Mouse (Mus musculus) MEL (cell line): ENCODE measurements around the gene Kcnk10. TPM values are rescaled to one million over a fixed set of nuclear protein-coding genes. Genes with fewer than 3 reads are reported as not detected.

Experiments
- DNase-seq: peaks from one replicate; pipeline ENCODE4 v3.0.0; 2011; ENCODE audit warnings: low read depth, low spot score
- H3K27ac ChIP-seq: 2 replicates; pipeline ENCODE4 v1.5.1; 2012; ENCODE audit warnings: low read depth, mild to moderate bottlenecking, control low read depth, low read length, moderate library complexity; ENCODE audit not compliant: control insufficient read depth
- H3K27me3 ChIP-seq, 2 experiments: fragments of 150-350 bp in 1 of 2; sonication (generic) in 1 of 2; 2 replicates each; pipeline ENCODE4 v1.6.1; 2012; ENCODE audit warnings: low read length in 2 of 2, mild to moderate bottlenecking in 2 of 2, improper control_type of control experiment in 1 of 2, moderate library complexity in 1 of 2; ENCODE audit not compliant: insufficient read depth in 2 of 2, control insufficient read depth in 1 of 2
- H3K36me3 ChIP-seq, 2 experiments: 2 replicates each; pipeline ENCODE4 v1.6.1; 2012 to 2014; ENCODE audit warnings: low read length in 2 of 2, improper control_type of control experiment in 1 of 2, inconsistent platforms in 1 of 2, mild to moderate bottlenecking in 1 of 2; ENCODE audit not compliant: insufficient read depth in 2 of 2, control insufficient read depth in 1 of 2
- H3K4me1 ChIP-seq, 2 experiments: fragments of 150-350 bp in 1 of 2; sonication (generic) in 1 of 2; 2 replicates each; pipeline ENCODE4 v1.6.1; 2012; ENCODE audit warnings: low read length in 2 of 2, improper control_type of control experiment in 1 of 2, mild to moderate bottlenecking in 1 of 2; ENCODE audit not compliant: insufficient read depth in 2 of 2, control insufficient read depth in 1 of 2
- H3K4me3 ChIP-seq, 2 experiments: fragments of 150-350 bp in 1 of 2; sonication (generic) in 1 of 2; 2 replicates each; pipeline ENCODE4 v1.5.1; 2012; ENCODE audit warnings: low read depth in 2 of 2, low read length in 2 of 2, mild to moderate bottlenecking in 2 of 2, moderate library complexity in 2 of 2, control low read depth in 1 of 2, improper control_type of control experiment in 1 of 2; ENCODE audit not compliant: control insufficient read depth in 1 of 2, insufficient read depth in 1 of 2
- H3K79me2 ChIP-seq: 2 replicates; pipeline ENCODE4 v1.6.1; 2012; ENCODE audit warnings: mild to moderate bottlenecking, low read length, moderate library complexity; ENCODE audit not compliant: control insufficient read depth, poor library complexity, insufficient read depth
- H3K9ac ChIP-seq: 2 replicates; pipeline ENCODE4 v1.6.1; 2012; ENCODE audit warnings: low read depth, mild to moderate bottlenecking, control low read depth, low read length, moderate library complexity; ENCODE audit not compliant: control insufficient read depth, poor library complexity, severe bottlenecking
- H3K9me3 ChIP-seq: fragments of 150-350 bp; sonication (generic); replicated peaks from 2 replicates; pipeline ENCODE4 v1.6.1; 2012; ENCODE audit warnings: mild to moderate bottlenecking, low read length, improper control_type of control experiment, moderate library complexity; ENCODE audit not compliant: insufficient read depth
- BHLHE40 ChIP-seq: IDR thresholded peaks from 2 replicates; pipeline ENCODE4 v1.6.1; 2012; ENCODE audit warnings: low read depth, mild to moderate bottlenecking, inconsistent platforms, low read length, improper control_type of control experiment, borderline replicate concordance
- CHD2 ChIP-seq: IDR thresholded peaks from 2 replicates; pipeline ENCODE4 v1.6.1; 2011; ENCODE audit warnings: low read length, improper control_type of control experiment
- E2F4 ChIP-seq: IDR thresholded peaks from 2 replicates; pipeline ENCODE4 v1.6.1; 2011; ENCODE audit warnings: low read depth, low read length, improper control_type of control experiment, borderline replicate concordance
- ELF1 ChIP-seq: IDR thresholded peaks from 2 replicates; pipeline ENCODE4 v1.6.1; 2014; ENCODE audit warnings: low read depth, mild to moderate bottlenecking, inconsistent platforms, low read length, improper control_type of control experiment, moderate library complexity
- ETS1 ChIP-seq: IDR thresholded peaks from 2 replicates; pipeline ENCODE4 v1.6.1; 2012; ENCODE audit warnings: low read depth, mild to moderate bottlenecking, inconsistent platforms, low read length, improper control_type of control experiment, moderate library complexity
- MAZ ChIP-seq: IDR thresholded peaks from 2 replicates; pipeline ENCODE4 v1.6.1; 2012; ENCODE audit warnings: low read depth, mild to moderate bottlenecking, inconsistent platforms, low read length, improper control_type of control experiment
- MEF2A ChIP-seq: IDR thresholded peaks from 2 replicates; pipeline ENCODE4 v1.6.1; 2014; ENCODE audit warnings: low read depth, mild to moderate bottlenecking, inconsistent platforms, low read length, improper control_type of control experiment; ENCODE audit not compliant: poor library complexity, insufficient replicate concordance, severe bottlenecking; ENCODE audit errors: extremely low read depth
- NELFE ChIP-seq: IDR thresholded peaks from 2 replicates; pipeline ENCODE4 v1.6.1; 2011; ENCODE audit warnings: low read depth, low read length, improper control_type of control experiment
- NRF1 ChIP-seq: IDR thresholded peaks from 2 replicates; pipeline ENCODE4 v1.6.1; 2014; ENCODE audit warnings: low read depth, mild to moderate bottlenecking, inconsistent platforms, low read length, improper control_type of control experiment, moderate library complexity; ENCODE audit not compliant: poor library complexity, insufficient read depth, severe bottlenecking
- POLR2A ChIP-seq, 2 experiments: IDR thresholded peaks; 2 replicates each; pipeline ENCODE4 v1.6.1; 2011 to 2012; ENCODE audit warnings: low read length in 2 of 2, mild to moderate bottlenecking in 2 of 2, control low read depth in 1 of 2, improper control_type of control experiment in 1 of 2, low read depth in 1 of 2, moderate library complexity in 1 of 2; ENCODE audit not compliant: control insufficient read depth in 1 of 2, insufficient read depth in 1 of 2, poor library complexity in 1 of 2
- POLR2AphosphoS5 ChIP-seq: IDR thresholded peaks from 2 replicates; pipeline ENCODE4 v1.6.1; 2012; ENCODE audit warnings: low read depth, borderline replicate concordance, mild to moderate bottlenecking, inconsistent platforms, low read length, moderate library complexity, mixed read lengths
- RCOR1 ChIP-seq: IDR thresholded peaks from 2 replicates; pipeline ENCODE4 v1.6.1; 2012; ENCODE audit warnings: low read depth, mild to moderate bottlenecking, inconsistent platforms, low read length, improper control_type of control experiment
- SIN3A ChIP-seq: IDR thresholded peaks from 2 replicates; pipeline ENCODE4 v1.6.1; 2012; ENCODE audit warnings: low read length, improper control_type of control experiment, inconsistent platforms
- TAL1 ChIP-seq: IDR thresholded peaks from 2 replicates; pipeline ENCODE4 v1.6.1; 2012; ENCODE audit warnings: mild to moderate bottlenecking, inconsistent platforms, low read length, moderate library complexity, mixed read lengths
- TBP ChIP-seq: IDR thresholded peaks from 2 replicates; pipeline ENCODE4 v1.8.0; 2011; ENCODE audit warnings: low read depth, low read length, improper control_type of control experiment
- TCF12 ChIP-seq: IDR thresholded peaks from 2 replicates; pipeline ENCODE4 v1.6.1; 2014; ENCODE audit warnings: low read depth, mild to moderate bottlenecking, inconsistent platforms, low read length, improper control_type of control experiment, moderate library complexity
- USF1 ChIP-seq: IDR thresholded peaks from 2 replicates; pipeline ENCODE4 v1.6.1; 2014; ENCODE audit warnings: low read depth, mild to moderate bottlenecking, inconsistent platforms, low read length, improper control_type of control experiment, moderate library complexity
- ZC3H11A ChIP-seq: IDR thresholded peaks from 2 replicates; pipeline ENCODE4 v1.6.1; 2012; ENCODE audit warnings: low read depth, mild to moderate bottlenecking, inconsistent platforms, low read length, improper control_type of control experiment
- ZNF384 ChIP-seq: IDR thresholded peaks from 2 replicates; pipeline ENCODE4 v1.6.1; 2012; ENCODE audit warnings: low read depth, mild to moderate bottlenecking, inconsistent platforms, low read length, improper control_type of control experiment
- polyA plus RNA-seq, 2 experiments: library from polyadenylated mRNA; stranded (reverse) in 1 of 2; unstranded in 1 of 2; fragments of >175 nt in 1 of 2; fragments of >200 nt in 1 of 2; gene quantifications; 2 replicates each; pipeline versions ENCODE4 v1.2.1 to v1.2.4; 2012; ENCODE audit warnings: low replicate concordance in 2 of 2, low read depth in 1 of 2; ENCODE audit not compliant: insufficient read length in 2 of 2, insufficient read depth in 1 of 2, missing spikeins in 1 of 2
- total RNA-seq: library from RNA; depleted of rRNA; stranded (reverse); fragments of 300-350 nt; gene quantifications from 2 replicates; pipeline ENCODE4 v1.2.3, GENCODE M21; 2012

Kcnk10 gene
- total and polyA plus RNA-seq, 3 experiments, result not detected

DNA sequence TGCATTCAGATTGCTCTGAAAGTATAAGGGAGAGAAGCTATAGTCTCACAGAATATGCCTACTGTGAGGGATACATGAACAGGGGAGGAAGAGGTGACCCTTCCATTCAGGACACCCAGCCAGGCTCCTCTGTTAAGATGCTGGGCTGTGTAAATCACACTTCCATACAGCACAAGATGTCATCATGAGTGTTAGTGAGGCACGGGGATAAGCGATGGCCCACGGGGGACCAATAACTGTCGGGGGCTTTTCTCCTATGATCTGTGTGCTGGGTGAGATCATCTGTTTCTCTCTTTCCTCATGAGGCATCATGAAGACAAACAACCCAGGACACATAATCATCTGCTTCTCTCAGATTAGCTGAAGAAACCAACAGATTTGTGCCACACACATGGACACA lies 77.1 kb downstream of the Kcnk10 start:
- H3K27me3 ChIP-seq, result no peaks in the 10 kb centered on the region
- no peaks in the 10 kb centered on the region for H3K4me1 ChIP-seq
- no peak overlapping the region for H3K9ac ChIP-seq
- no peaks in the 10 kb centered on the region for H3K9me3 ChIP-seq
- TF ChIP-seq RCOR1 (no peak), SIN3A (no peak), TBP (no peak), ELF1 (no peak), BHLHE40 (no peak), NELFE (no peak), ETS1 (no peak), E2F4 (no peak), ZNF384 (no peak), MAZ (no peak), POLR2AphosphoS5 (no peak), CHD2 (no peak)
- H3K79me2 ChIP-seq, result no peaks in the 10 kb centered on the region
- H3K36me3 ChIP-seq, result no peaks in the 10 kb centered on the region
- no peak overlapping the region for H3K27ac ChIP-seq
- DNase-seq, result no peak
- no peak overlapping the region for H3K4me3 ChIP-seq

- H3K9ac ChIP-seq, result no peak overlapping the region
- no peak overlapping the region for H3K27ac ChIP-seq
- no peaks in the 10 kb centered on the region for H3K4me1 ChIP-seq
- DNase-seq, result no peak
- H3K36me3 ChIP-seq, result no peaks in the 10 kb centered on the region
- H3K9me3 ChIP-seq, result no peaks in the 10 kb centered on the region
- H3K4me3 ChIP-seq, result no peak overlapping the region
- H3K79me2 ChIP-seq, result no peaks in the 10 kb centered on the region
- TF ChIP-seq NELFE, result no peak
- TF ChIP-seq SIN3A, result no peak
- TF ChIP-seq TCF12, result no peak
- H3K27me3 ChIP-seq, result no peaks in the 10 kb centered on the region
These were observed 96.7 kb downstream of the Kcnk10 start for GRCm38 (mm10) chr12:98481460-98481859.

DNA sequence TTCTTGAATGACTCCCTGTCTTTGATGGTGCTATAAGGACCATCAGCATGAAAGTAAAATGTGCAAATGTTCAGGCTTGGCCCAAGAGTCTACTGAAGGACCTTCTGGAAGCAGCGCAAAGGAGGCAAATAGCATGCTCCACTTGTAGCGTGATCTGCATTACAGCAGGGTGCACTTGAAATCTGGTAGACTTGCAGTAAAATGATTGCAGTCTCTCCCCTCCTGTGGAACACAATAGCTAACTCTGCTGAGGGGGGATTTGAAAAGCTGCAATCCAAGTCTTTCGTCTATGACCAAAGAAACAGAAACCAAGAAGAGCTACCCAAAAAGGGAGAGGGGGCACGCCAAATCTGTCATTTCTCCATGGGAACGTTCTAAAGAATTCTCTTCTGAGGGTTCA lies 97.1 kb downstream of the Kcnk10 start:
- no peaks in the 10 kb centered on the region for H3K9me3 ChIP-seq
- H3K4me3 ChIP-seq, result no peak overlapping the region
- H3K27me3 ChIP-seq, result no peaks in the 10 kb centered on the region
- no peak overlapping the region for H3K27ac ChIP-seq
- no peaks in the 10 kb centered on the region for H3K79me2 ChIP-seq
- H3K4me1 ChIP-seq, result no peaks in the 10 kb centered on the region
- no peak for DNase-seq
- H3K9ac ChIP-seq, result no peak overlapping the region
- TF ChIP-seq MEF2A (no peak), POLR2A (IDR thresholded peaks at IDR 0.05; ENCODE audit: control insufficient read depth in 1 of 2, insufficient read depth in 1 of 2, low read depth in 1 of 2, low read length in 2 of 2, poor library complexity in 1 of 2) (no peak), USF1 (no peak), ZNF384 (no peak), ZC3H11A (no peak), TAL1 (no peak), NRF1 (no peak)
- no peaks in the 10 kb centered on the region for H3K36me3 ChIP-seq
